Comparison of ENCODE assay signal across 27 mouse cellular contexts in genomic region chr4:80752259-80752658, GRCm38 (mm10).
"Had no signal": no experiment of that assay in that cellular context is flagged by ENCODE, and none has a peak within 500 bp of the region (broad histone marks: within the 10 kb centered on the region; RNA-seq: fewer than 3 reads in every experiment).

No protein-coding gene starts in this region.

- H3K4me2 ChIP-seq: embryonic facial prominence, embryonic 12.5 days; embryonic facial prominence, embryonic 13.5 days; embryonic facial prominence, embryonic 15.5 days; forebrain, embryonic 12.5 days; forebrain, embryonic 13.5 days; forebrain, embryonic 15.5 days had no signal

- H3K9me3 ChIP-seq: embryonic facial prominence, embryonic 10.5 days; embryonic facial prominence, embryonic 12.5 days; embryonic facial prominence, embryonic 13.5 days; embryonic facial prominence, embryonic 15.5 days; forebrain, embryonic 10.5 days; forebrain, embryonic 12.5 days; forebrain, embryonic 13.5 days; forebrain, embryonic 15.5 days had no signal

- H3K4me1 ChIP-seq: embryonic facial prominence, embryonic 10.5 days; embryonic facial prominence, embryonic 12.5 days; embryonic facial prominence, embryonic 13.5 days; embryonic facial prominence, embryonic 15.5 days; forebrain, embryonic 10.5 days; forebrain, embryonic 12.5 days; forebrain, embryonic 13.5 days; forebrain, embryonic 15.5 days had no signal

- ATAC-seq: forebrain, embryonic 13.5 days; forebrain, embryonic 14.5 days; forebrain, embryonic 15.5 days; forebrain, embryonic 16.5 days; forebrain, postnatal 0 days had no signal

- H3K27ac ChIP-seq: embryonic facial prominence, embryonic 10.5 days; embryonic facial prominence, embryonic 12.5 days; embryonic facial prominence, embryonic 13.5 days; embryonic facial prominence, embryonic 15.5 days; forebrain, embryonic 10.5 days; forebrain, embryonic 12.5 days; forebrain, embryonic 13.5 days; forebrain, embryonic 15.5 days; gastrocnemius, adult 2 months; heart, adult 2 months had no signal

- H3K27me3 ChIP-seq: embryonic facial prominence, embryonic 12.5 days; embryonic facial prominence, embryonic 13.5 days; embryonic facial prominence, embryonic 15.5 days; forebrain, embryonic 12.5 days; forebrain, embryonic 13.5 days; forebrain, embryonic 15.5 days had no signal

- H3K9ac ChIP-seq: embryonic facial prominence, embryonic 12.5 days; embryonic facial prominence, embryonic 13.5 days; embryonic facial prominence, embryonic 15.5 days; forebrain, embryonic 12.5 days; forebrain, embryonic 13.5 days; forebrain, embryonic 15.5 days; forebrain, postnatal 0 days had no signal

- DNase-seq: cerebellum, adult 8-10 months; cerebellum, adult 9-10 months; cerebellum, adult 9-11 months; cerebellum, postnatal 10 days; cerebellum, postnatal 14 days; cerebellum, postnatal 25 days; cerebellum, postnatal 36 days; embryo, embryonic 11 days; forebrain, postnatal 0 days; gastrocnemius, adult 2 months; gastrocnemius, postnatal 10 days; gastrocnemius, postnatal 14 days; gastrocnemius, postnatal 25 days; gastrocnemius, postnatal 36 days; heart, adult 18-20 months; heart, adult 2 months had no signal

- H3K36me3 ChIP-seq: embryonic facial prominence, embryonic 10.5 days; embryonic facial prominence, embryonic 12.5 days; embryonic facial prominence, embryonic 13.5 days; embryonic facial prominence, embryonic 15.5 days; forebrain, embryonic 10.5 days; forebrain, embryonic 12.5 days; forebrain, embryonic 15.5 days had no signal

- H3K4me3 ChIP-seq: embryonic facial prominence, embryonic 10.5 days; embryonic facial prominence, embryonic 12.5 days; embryonic facial prominence, embryonic 13.5 days; embryonic facial prominence, embryonic 15.5 days; erythroblast, embryonic 14.5 days; forebrain, embryonic 10.5 days; forebrain, embryonic 12.5 days; forebrain, embryonic 13.5 days; forebrain, embryonic 15.5 days; gastrocnemius, adult 2 months; heart, adult 2 months had no signal
